Mouse (Mus musculus): ENCODE measurements around the gene Plscr3. TPM values are rescaled to one million over a fixed set of nuclear protein-coding genes. Genes with fewer than 3 reads are reported as not detected.

Plscr3 gene
- total RNA-seq (2014; rRNA removed) = 1.5 and 2.6 TPM in 2 replicates
- 18.5 and 19.3 TPM in 2 replicates for polyA plus RNA-seq (2012; rRNA removed)

DNA sequence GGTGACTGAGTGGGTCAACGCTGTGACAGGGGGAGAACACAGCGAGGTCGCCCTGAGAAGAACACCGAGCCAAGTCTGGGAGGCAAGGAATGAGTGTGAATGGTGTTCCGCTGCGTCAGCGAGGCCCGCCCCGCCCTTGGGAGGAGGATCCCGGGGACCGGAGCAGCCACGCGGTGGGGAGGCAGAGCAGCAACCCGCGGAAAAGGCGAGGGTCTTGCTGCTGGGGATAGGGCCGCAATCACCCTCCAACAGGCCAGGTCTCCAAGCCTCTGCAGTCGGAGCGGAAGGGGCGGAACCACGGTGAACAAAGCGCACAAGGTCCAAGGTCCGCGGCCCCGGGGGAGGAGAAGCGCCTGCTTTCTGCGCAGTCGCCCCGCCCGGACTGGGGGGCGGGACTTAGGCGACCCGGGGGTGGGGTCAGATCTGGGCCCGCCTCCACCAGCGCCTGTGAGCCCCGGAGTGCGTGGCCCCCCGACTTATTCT, at the start of gene Plscr3:
Plscr3 (plus strand) TSS at position 179 of the 483 bp plus-strand sequence.
- Histone ChIP-seq H3K27me3 (ENCODE audit: control insufficient read depth, insufficient read depth, low read length) (no peaks in the 10 kb centered on the region), H3K4me1 (ENCODE audit: control insufficient read depth, insufficient read depth, low read length) (peaks cover 8% of the 10 kb centered on the region), H3K9ac (ENCODE audit: low read depth, low read length) (peak within 1 kb of the TSS; percentile 79), H3K79me2 (ENCODE audit: control insufficient read depth, insufficient read depth, low read length) (no peaks in the 10 kb centered on the region), H3K36me3 (ENCODE audit: control insufficient read depth, insufficient read depth, low read length) (no peaks in the 10 kb centered on the region; the same call in 1 of the 2 replicates), H3K27ac (replicated peaks; ENCODE audit: insufficient read depth, low read depth, low read length) (peak within 1 kb of the TSS; percentile 89), H3K4me3 (ENCODE audit: insufficient read depth, low read depth, low read length) (peak within 1 kb of the TSS; percentile 66)
- under 1% methylated on average over 38 of the region's 38 CpGs for WGBS
- TF ChIP-seq POLR2A (IDR thresholded peaks at IDR 0.05; ENCODE audit: extremely low read depth, insufficient read depth, low read length) (peak; percentile 96), CTCF (IDR thresholded peaks at IDR 0.05; ENCODE audit: low read depth, low read length) (no peak)
- peak; percentile 89 for DNase-seq (ENCODE audit: extremely low read depth, low read depth, low spot score)

GRCm38 (mm10) chr11:69797924-69798323, 48.3 kb upstream of the Plscr3 start:
- Histone ChIP-seq H3K79me2 (ENCODE audit: control insufficient read depth, insufficient read depth, low read length) (no peaks in the 10 kb centered on the region), H3K9ac (ENCODE audit: low read depth, low read length) (no peak overlapping the region), H3K4me3 (ENCODE audit: insufficient read depth, low read depth, low read length) (no peak overlapping the region), H3K27ac (replicated peaks; ENCODE audit: insufficient read depth, low read depth, low read length) (no peak overlapping the region), H3K4me1 (ENCODE audit: control insufficient read depth, insufficient read depth, low read length) (peaks cover 3% of the 10 kb centered on the region; the same call in 1 of the 2 replicates), H3K36me3 (ENCODE audit: control insufficient read depth, insufficient read depth, low read length) (no peaks in the 10 kb centered on the region), H3K27me3 (ENCODE audit: control insufficient read depth, insufficient read depth, low read length) (peaks cover 9% of the 10 kb centered on the region)
- DNase-seq (ENCODE audit: extremely low read depth, low read depth, low spot score) = no peak
- 88% methylated on average over 7 of the region's 7 CpGs for WGBS
- TF ChIP-seq POLR2A (IDR thresholded peaks at IDR 0.05; ENCODE audit: extremely low read depth, insufficient read depth, low read length) (no peak), CTCF (IDR thresholded peaks at IDR 0.05; ENCODE audit: low read depth, low read length) (no peak)

GRCm38 (mm10) chr11:69799394-69800137, 46.6 kb upstream of the Plscr3 start:
- no peak for TF ChIP-seq POLR2A (IDR thresholded peaks at IDR 0.05; ENCODE audit: extremely low read depth, insufficient read depth, low read length)
- TF ChIP-seq CTCF (IDR thresholded peaks at IDR 0.05; ENCODE audit: low read depth, low read length) = no peak
- no peak overlapping the region for H3K27ac ChIP-seq (replicated peaks; ENCODE audit: insufficient read depth, low read depth, low read length)
- no peaks in the 10 kb centered on the region for H3K36me3 ChIP-seq (ENCODE audit: control insufficient read depth, insufficient read depth, low read length)
- H3K9ac ChIP-seq (ENCODE audit: low read depth, low read length) = no peak overlapping the region
- H3K79me2 ChIP-seq (ENCODE audit: control insufficient read depth, insufficient read depth, low read length) = no peaks in the 10 kb centered on the region
- H3K4me3 ChIP-seq (ENCODE audit: insufficient read depth, low read depth, low read length) = no peak overlapping the region
- WGBS = 68% methylated on average over 12 of the region's 12 CpGs
- H3K27me3 ChIP-seq (ENCODE audit: control insufficient read depth, insufficient read depth, low read length) = peaks cover 9% of the 10 kb centered on the region
- DNase-seq (ENCODE audit: extremely low read depth, low read depth, low spot score) = no peak
- peaks cover 8% of the 10 kb centered on the region for H3K4me1 ChIP-seq (ENCODE audit: control insufficient read depth, insufficient read depth, low read length)

DNA sequence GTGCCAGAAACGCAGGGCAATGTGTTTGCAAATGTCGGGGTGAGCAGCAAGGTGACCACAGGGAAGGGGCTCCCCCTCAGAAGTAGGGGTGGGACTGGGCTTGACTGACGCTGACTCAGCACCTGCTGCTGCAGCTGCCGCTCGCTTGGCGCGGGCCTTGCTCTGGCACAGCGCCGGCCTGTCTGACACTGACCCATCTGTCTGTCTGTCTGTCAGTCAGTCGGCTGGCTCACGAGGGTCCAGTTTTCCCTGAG, 46.1 kb upstream of the Plscr3 start:
- Histone ChIP-seq H3K79me2 (ENCODE audit: control insufficient read depth, insufficient read depth, low read length) (no peaks in the 10 kb centered on the region), H3K9ac (ENCODE audit: low read depth, low read length) (no peak overlapping the region), H3K4me3 (ENCODE audit: insufficient read depth, low read depth, low read length) (no peak overlapping the region), H3K27me3 (ENCODE audit: control insufficient read depth, insufficient read depth, low read length) (peaks cover 9% of the 10 kb centered on the region), H3K27ac (replicated peaks; ENCODE audit: insufficient read depth, low read depth, low read length) (no peak overlapping the region), H3K36me3 (ENCODE audit: control insufficient read depth, insufficient read depth, low read length) (no peaks in the 10 kb centered on the region), H3K4me1 (ENCODE audit: control insufficient read depth, insufficient read depth, low read length) (peaks cover 4% of the 10 kb centered on the region)
- 14% methylated on average over 11 of the region's 11 CpGs for WGBS
- TF ChIP-seq CTCF (IDR thresholded peaks at IDR 0.05; ENCODE audit: low read depth, low read length) (no peak), POLR2A (IDR thresholded peaks at IDR 0.05; ENCODE audit: extremely low read depth, insufficient read depth, low read length) (no peak)
- no peak for DNase-seq (ENCODE audit: extremely low read depth, low read depth, low spot score)

DNA sequence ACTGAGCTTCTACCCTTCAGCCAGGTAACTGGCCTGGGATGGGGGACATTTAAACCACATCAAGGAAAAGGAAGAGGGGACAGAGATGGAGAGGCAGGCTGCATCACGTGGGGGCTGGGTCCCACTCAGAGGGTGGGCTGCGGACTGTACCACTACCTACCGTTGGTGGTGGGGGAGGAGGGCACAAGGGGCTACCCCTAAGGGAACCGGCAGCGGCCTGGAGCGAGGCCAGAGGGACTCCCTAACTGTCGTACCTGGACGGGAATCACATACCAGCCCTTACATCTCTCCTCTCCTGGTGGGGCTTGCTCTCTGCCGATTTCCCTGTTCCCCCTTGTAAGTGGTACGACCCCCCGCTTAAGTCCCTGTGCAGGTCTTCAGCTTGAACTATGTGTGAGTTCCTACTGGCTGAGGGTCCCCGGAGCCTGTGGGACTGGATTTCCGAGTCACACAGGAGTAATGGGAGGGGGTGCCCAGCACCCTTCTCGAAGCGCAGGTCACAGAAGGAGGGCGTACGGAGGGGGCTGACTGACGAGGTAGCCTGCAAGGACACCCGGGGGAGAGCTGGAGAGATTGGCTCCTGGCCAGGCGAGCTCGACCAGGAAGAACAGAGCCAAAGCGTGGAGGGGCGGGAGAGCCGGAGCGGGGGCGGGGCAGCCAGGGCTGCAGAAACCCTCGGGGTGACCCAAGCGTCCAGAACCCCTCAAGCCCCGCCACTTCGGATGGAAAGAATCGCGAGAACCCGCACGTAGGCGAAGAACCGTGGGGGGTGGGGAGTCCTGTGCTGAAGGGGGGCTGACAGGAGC, 45.6 kb upstream of the Plscr3 start:
- TF ChIP-seq CTCF (IDR thresholded peaks at IDR 0.05; ENCODE audit: low read depth, low read length) (no peak), POLR2A (IDR thresholded peaks at IDR 0.05; ENCODE audit: extremely low read depth, insufficient read depth, low read length) (no peak)
- WGBS = 4% methylated on average over 36 of the region's 36 CpGs
- H3K9ac ChIP-seq (ENCODE audit: low read depth, low read length) = no peak overlapping the region
- H3K36me3 ChIP-seq (ENCODE audit: control insufficient read depth, insufficient read depth, low read length) = no peaks in the 10 kb centered on the region
- no peak for DNase-seq (ENCODE audit: extremely low read depth, low read depth, low spot score)
- peaks cover 4% of the 10 kb centered on the region for H3K4me1 ChIP-seq (ENCODE audit: control insufficient read depth, insufficient read depth, low read length)
- H3K4me3 ChIP-seq (ENCODE audit: insufficient read depth, low read depth, low read length) = no peak overlapping the region; the same call in 1 of the 2 replicates
- peaks cover 9% of the 10 kb centered on the region for H3K27me3 ChIP-seq (ENCODE audit: control insufficient read depth, insufficient read depth, low read length)
- no peak overlapping the region for H3K27ac ChIP-seq (replicated peaks; ENCODE audit: insufficient read depth, low read depth, low read length)
- H3K79me2 ChIP-seq (ENCODE audit: control insufficient read depth, insufficient read depth, low read length) = no peaks in the 10 kb centered on the region
